Mouse (Mus musculus): ENCODE measurements around the gene Cfap43. TPM values are rescaled to one million over a fixed set of nuclear protein-coding genes. Genes with fewer than 3 reads are reported as not detected.
A peak's percentile ranks its signal among the peaks of the same experiment; 100 is the strongest.

The Cfap43 gene
- polyA plus RNA-seq, 1 experiment from 2014 or later, result 0.75 TPM

GRCm38 (mm10) chr19:47837527-47837901, 81.6 kb downstream of the Cfap43 start:
- H3K27ac ChIP-seq (replicated peaks; ENCODE audit: low read depth, low read length), result no peak overlapping the region

GRCm38 (mm10) chr19:47836701-47837526, 82.2 kb downstream of the Cfap43 start:
- Histone ChIP-seq H3K27me3 (replicated peaks; ENCODE audit: control insufficient read depth, insufficient read depth, low read length) (no peaks in the 10 kb centered on the region), H3K4me2 (ENCODE audit: low read depth, low read length) (peak overlapping the region; percentile 89), H3K27ac (replicated peaks; ENCODE audit: low read depth, low read length) (no peak overlapping the region), H3K9me3 (ENCODE audit: control insufficient read depth, low read length) (no peaks in the 10 kb centered on the region), H3K4me3 (ENCODE audit: low read depth, low read length) (peak overlapping the region; percentile 50), H3K9ac (ENCODE audit: low read depth, low read length) (peak overlapping the region; percentile 58; the same call in 1 of the 2 replicates), H3K4me1 (ENCODE audit: control insufficient read depth, insufficient read depth, low read length) (peaks cover 4% of the 10 kb centered on the region; the same call in 1 of the 2 replicates), H3K36me3 (ENCODE audit: control insufficient read depth, insufficient read depth, low read length) (no peaks in the 10 kb centered on the region)
- ATAC-seq (ENCODE audit: low read depth) (peak; percentile 93), DNase-seq (ENCODE audit: low spot score) (peak; percentile 62)
- 4% methylated on average over 40 of the region's 49 CpGs for WGBS

More at GRCm38 (mm10) chr19:47837527-47837901, 81.6 kb downstream of the Cfap43 start:
- peak overlapping the region; percentile 89 for H3K4me2 ChIP-seq (ENCODE audit: low read depth, low read length)
- H3K4me1 ChIP-seq (ENCODE audit: control insufficient read depth, insufficient read depth, low read length), result peaks cover 4% of the 10 kb centered on the region; the same call in 1 of the 2 replicates
- no peaks in the 10 kb centered on the region for H3K9me3 ChIP-seq (ENCODE audit: control insufficient read depth, low read length)
- H3K27me3 ChIP-seq (replicated peaks; ENCODE audit: control insufficient read depth, insufficient read depth, low read length), result no peaks in the 10 kb centered on the region
- ATAC-seq (ENCODE audit: low read depth) (peak; percentile 45; the same call in 1 of the 2 replicates), DNase-seq (ENCODE audit: low spot score) (no peak)
- peak overlapping the region; percentile 50 for H3K4me3 ChIP-seq (ENCODE audit: low read depth, low read length)
- no peaks in the 10 kb centered on the region for H3K36me3 ChIP-seq (ENCODE audit: control insufficient read depth, insufficient read depth, low read length)
- H3K9ac ChIP-seq (ENCODE audit: low read depth, low read length), result peak overlapping the region; percentile 58; the same call in 1 of the 2 replicates
- under 1% methylated on average over 6 of the region's 6 CpGs for WGBS

- no peak for ATAC-seq (ENCODE audit: low read depth)
- Histone ChIP-seq H3K4me3 (ENCODE audit: low read depth, low read length) (no peak overlapping the region), H3K27me3 (replicated peaks; ENCODE audit: control insufficient read depth, insufficient read depth, low read length) (no peaks in the 10 kb centered on the region), H3K27ac (replicated peaks; ENCODE audit: low read depth, low read length) (no peak overlapping the region), H3K4me1 (ENCODE audit: control insufficient read depth, insufficient read depth, low read length) (peaks cover 4% of the 10 kb centered on the region; the same call in 1 of the 2 replicates), H3K9me3 (ENCODE audit: control insufficient read depth, low read length) (no peaks in the 10 kb centered on the region), H3K36me3 (ENCODE audit: control insufficient read depth, insufficient read depth, low read length) (no peaks in the 10 kb centered on the region), H3K9ac (ENCODE audit: low read depth, low read length) (no peak overlapping the region), H3K4me2 (ENCODE audit: low read depth, low read length) (no peak overlapping the region)
- WGBS, result 87% methylated on average over 7 of the region's 7 CpGs
- no peak for DNase-seq (ENCODE audit: low spot score)
Measured at GRCm38 (mm10) chr19:47835776-47836175, 83.3 kb downstream of the Cfap43 start.

GRCm38 (mm10) chr19:47834614-47835013, 84.5 kb downstream of the Cfap43 start:
- H3K4me2 ChIP-seq (ENCODE audit: low read depth, low read length), result no peak overlapping the region
- no peaks in the 10 kb centered on the region for H3K9me3 ChIP-seq (ENCODE audit: control insufficient read depth, low read length)
- no peaks in the 10 kb centered on the region for H3K27me3 ChIP-seq (replicated peaks; ENCODE audit: control insufficient read depth, insufficient read depth, low read length)
- ATAC-seq (ENCODE audit: low read depth), result no peak
- H3K27ac ChIP-seq (replicated peaks; ENCODE audit: low read depth, low read length), result no peak overlapping the region
- 83% methylated on average over 5 of the region's 5 CpGs for WGBS
- H3K4me3 ChIP-seq (ENCODE audit: low read depth, low read length), result no peak overlapping the region
- H3K9ac ChIP-seq (ENCODE audit: low read depth, low read length), result no peak overlapping the region
- no peaks in the 10 kb centered on the region for H3K36me3 ChIP-seq (ENCODE audit: control insufficient read depth, insufficient read depth, low read length)
- H3K4me1 ChIP-seq (ENCODE audit: control insufficient read depth, insufficient read depth, low read length), result peaks cover 4% of the 10 kb centered on the region; the same call in 1 of the 2 replicates
- peak; percentile 50 for DNase-seq (ENCODE audit: low spot score)

- H3K9ac ChIP-seq (ENCODE audit: low read depth, low read length), result no peak overlapping the region
- no peak for DNase-seq (ENCODE audit: low spot score)
- WGBS, result 82% methylated on average over 16 of the region's 16 CpGs
Measured at GRCm38 (mm10) chr19:47832316-47832715, 86.8 kb downstream of the Cfap43 start.

GRCm38 (mm10) chr19:47831111-47831510, 88.0 kb downstream of the Cfap43 start:
- no peak overlapping the region for H3K9ac ChIP-seq (ENCODE audit: low read depth, low read length)
- no peaks in the 10 kb centered on the region for H3K9me3 ChIP-seq (ENCODE audit: control insufficient read depth, low read length)
- no peak overlapping the region for H3K27ac ChIP-seq (replicated peaks; ENCODE audit: low read depth, low read length)
- DNase-seq (ENCODE audit: low spot score) (no peak), ATAC-seq (ENCODE audit: low read depth) (no peak)
- H3K27me3 ChIP-seq (replicated peaks; ENCODE audit: control insufficient read depth, insufficient read depth, low read length), result no peaks in the 10 kb centered on the region
- H3K36me3 ChIP-seq (ENCODE audit: control insufficient read depth, insufficient read depth, low read length), result no peaks in the 10 kb centered on the region
- H3K4me1 ChIP-seq (ENCODE audit: control insufficient read depth, insufficient read depth, low read length), result no peaks in the 10 kb centered on the region
- H3K4me3 ChIP-seq (ENCODE audit: low read depth, low read length), result no peak overlapping the region
- 92% methylated on average over 8 of the region's 8 CpGs for WGBS
- H3K4me2 ChIP-seq (ENCODE audit: low read depth, low read length), result no peak overlapping the region

More at GRCm38 (mm10) chr19:47832316-47832715, 86.8 kb downstream of the Cfap43 start:
- no peaks in the 10 kb centered on the region for H3K9me3 ChIP-seq (ENCODE audit: control insufficient read depth, low read length)
- no peak overlapping the region for H3K4me3 ChIP-seq (ENCODE audit: low read depth, low read length)
- no peak overlapping the region for H3K4me2 ChIP-seq (ENCODE audit: low read depth, low read length)
- ATAC-seq (ENCODE audit: low read depth), result no peak
- H3K27ac ChIP-seq (replicated peaks; ENCODE audit: low read depth, low read length), result no peak overlapping the region
- H3K36me3 ChIP-seq (ENCODE audit: control insufficient read depth, insufficient read depth, low read length), result no peaks in the 10 kb centered on the region
- no peaks in the 10 kb centered on the region for H3K27me3 ChIP-seq (replicated peaks; ENCODE audit: control insufficient read depth, insufficient read depth, low read length)
- peaks cover under 1% of the 10 kb centered on the region; the same call in 1 of the 2 replicates for H3K4me1 ChIP-seq (ENCODE audit: control insufficient read depth, insufficient read depth, low read length)

GRCm38 (mm10) chr19:47829913-47830450, 89.1 kb downstream of the Cfap43 start:
- no peak overlapping the region for H3K27ac ChIP-seq (replicated peaks; ENCODE audit: low read depth, low read length)

GRCm38 (mm10) chr19:47824026-47824425, 95.1 kb downstream of the Cfap43 start:
- DNase-seq (ENCODE audit: low spot score) (no peak), ATAC-seq (ENCODE audit: low read depth) (no peak)
- Histone ChIP-seq H3K27me3 (replicated peaks; ENCODE audit: control insufficient read depth, insufficient read depth, low read length) (peaks cover 5% of the 10 kb centered on the region; the same call in 1 of the 2 replicates), H3K9me3 (ENCODE audit: control insufficient read depth, low read length) (no peaks in the 10 kb centered on the region), H3K4me3 (ENCODE audit: low read depth, low read length) (no peak overlapping the region), H3K27ac (replicated peaks; ENCODE audit: low read depth, low read length) (no peak overlapping the region), H3K4me2 (ENCODE audit: low read depth, low read length) (no peak overlapping the region), H3K36me3 (ENCODE audit: control insufficient read depth, insufficient read depth, low read length) (no peaks in the 10 kb centered on the region), H3K4me1 (ENCODE audit: control insufficient read depth, insufficient read depth, low read length) (no peaks in the 10 kb centered on the region), H3K9ac (ENCODE audit: low read depth, low read length) (no peak overlapping the region)
- 74% methylated on average over 5 of the region's 5 CpGs for WGBS

More at GRCm38 (mm10) chr19:47829913-47830450, 89.1 kb downstream of the Cfap43 start:
- DNase-seq (ENCODE audit: low spot score) (no peak), ATAC-seq (ENCODE audit: low read depth) (no peak)
- H3K9me3 ChIP-seq (ENCODE audit: control insufficient read depth, low read length), result no peaks in the 10 kb centered on the region
- no peak overlapping the region for H3K9ac ChIP-seq (ENCODE audit: low read depth, low read length)
- no peaks in the 10 kb centered on the region for H3K27me3 ChIP-seq (replicated peaks; ENCODE audit: control insufficient read depth, insufficient read depth, low read length)
- H3K36me3 ChIP-seq (ENCODE audit: control insufficient read depth, insufficient read depth, low read length), result no peaks in the 10 kb centered on the region
- no peak overlapping the region for H3K4me3 ChIP-seq (ENCODE audit: low read depth, low read length)
- WGBS, result 85% methylated on average over 14 of the region's 14 CpGs
- no peaks in the 10 kb centered on the region for H3K4me1 ChIP-seq (ENCODE audit: control insufficient read depth, insufficient read depth, low read length)
- no peak overlapping the region for H3K4me2 ChIP-seq (ENCODE audit: low read depth, low read length)
